Mouse (Mus musculus): ENCODE data around the gene Wdr77.

DNA sequence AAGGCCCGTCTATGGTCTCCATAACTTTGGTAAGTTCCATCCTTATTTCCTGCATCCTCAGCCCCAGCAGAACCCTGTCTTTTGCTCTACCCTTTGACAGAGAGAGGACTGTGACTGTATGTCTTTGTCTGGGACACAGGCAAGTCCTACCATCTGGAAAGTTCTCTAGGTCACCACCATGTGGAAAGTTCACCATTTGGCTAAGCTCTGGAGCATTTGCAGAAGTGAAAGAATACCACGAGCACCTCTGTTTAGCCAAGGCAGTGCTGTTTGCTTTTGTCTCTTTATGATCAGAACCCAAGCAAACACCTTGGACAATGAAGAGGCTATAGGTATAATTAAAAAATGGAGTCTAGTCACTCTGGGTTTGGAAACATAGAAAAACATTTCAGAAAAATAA, 37.2 kb upstream of the Wdr77 start:
- TF ChIP-seq EP300 (IDR thresholded peaks at IDR 0.05; ENCODE audit: low read depth) (no peak), CTCF (IDR thresholded peaks at IDR 0.05; ENCODE audit: low read depth) (no peak)
